Mouse (Mus musculus) lung, adult 2 months (tissue): ENCODE results near the gene Rhox2b. TPM values are rescaled to one million over a fixed set of nuclear protein-coding genes. Genes with fewer than 3 reads are reported as not detected.
"Not testable (repeated sequence)": the region's sequence is repeated elsewhere in the genome, so short reads cannot be mapped to it uniquely, and the experiment has no call there.

Experiments
- DNase-seq: peaks from one replicate; pipeline ENCODE4 v3.0.0; 2022
- H3K4me1 ChIP-seq: fragments of 200-500 bp; 2 replicates; pipeline ENCODE4 v1.6.1; 2011; ENCODE audit warnings: low read length; ENCODE audit not compliant: control insufficient read depth, insufficient read depth
- H3K4me3 ChIP-seq: fragments of 200-500 bp; replicated peaks from 2 replicates; pipeline ENCODE3; 2011; ENCODE audit warnings: low read depth, mild to moderate bottlenecking, control low read depth, low read length; ENCODE audit errors: extremely low read depth
- WGBS: fragments of 180-500 bp; shearing (Covaris S2); methylation state at CpG from one replicate; pipeline ENCODE4 v1.1.7; 2018; 5-methylcytosine and 5-hydroxymethylcytosine counted together
- polyA plus RNA-seq: library from polyadenylated mRNA; depleted of rRNA; stranded (reverse); fragments of >200 nt; gene quantifications from 2 replicates; pipeline ENCODE4 v1.2.3, GENCODE M21; 2012; rRNA removed

Gene Rhox2b
- polyA plus RNA-seq: not detected in 2 replicates

DNA sequence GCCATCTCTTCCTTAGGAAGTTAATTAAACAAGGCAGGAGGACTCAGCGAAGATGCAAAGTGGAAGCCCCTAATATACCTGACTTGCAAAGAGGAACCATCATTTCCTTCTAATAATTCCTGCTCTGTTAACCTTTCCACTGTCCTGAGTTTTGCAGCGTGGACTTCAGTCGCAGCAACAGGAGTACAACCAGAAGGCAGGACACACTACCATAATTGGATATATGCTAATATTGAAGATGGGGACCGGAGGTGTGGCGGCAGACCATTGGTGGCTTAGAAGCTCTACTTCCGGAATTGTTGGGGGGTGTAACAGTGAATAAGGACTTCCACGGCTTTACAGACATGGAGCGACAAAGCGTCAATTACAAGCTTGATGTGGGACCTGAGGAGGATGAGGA is at the start of gene Rhox2b:
Rhox2b (plus strand) TSS at position 301 of the 400 bp plus-strand sequence.
- not testable (repeated sequence) for H3K4me1 ChIP-seq, H3K4me3 ChIP-seq, DNase-seq
- no CpG with 5 or more reads among the region's 9 CpGs for WGBS

DNA sequence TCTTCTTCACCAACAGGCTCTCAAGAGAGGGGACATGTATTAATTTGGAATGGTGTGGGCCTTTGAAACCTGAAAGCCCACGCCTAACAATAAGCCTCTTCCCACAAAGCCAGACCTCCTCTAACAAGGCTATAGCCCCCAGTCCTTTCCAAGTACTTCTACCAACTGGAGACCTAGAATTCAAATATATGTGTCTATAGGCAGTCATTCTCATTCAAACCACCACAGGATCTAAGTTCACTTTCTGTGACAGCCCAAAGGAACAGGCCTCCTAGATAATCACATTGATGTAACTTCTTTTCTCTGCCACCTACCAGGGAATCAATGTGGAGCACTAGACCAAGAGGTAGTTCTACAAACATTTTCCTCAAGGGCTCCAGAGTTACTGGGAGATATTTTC is 32.1 kb upstream of the Rhox2b start, which contains the start of gene Rhox3a2:
Rhox3a2 (plus strand) TSS at position 301 of the 400 bp plus-strand sequence.
- H3K4me3 ChIP-seq, DNase-seq, H3K4me1 ChIP-seq: not testable (repeated sequence)
- WGBS: no CpG with 5 or more reads among the region's 1 CpGs

DNA sequence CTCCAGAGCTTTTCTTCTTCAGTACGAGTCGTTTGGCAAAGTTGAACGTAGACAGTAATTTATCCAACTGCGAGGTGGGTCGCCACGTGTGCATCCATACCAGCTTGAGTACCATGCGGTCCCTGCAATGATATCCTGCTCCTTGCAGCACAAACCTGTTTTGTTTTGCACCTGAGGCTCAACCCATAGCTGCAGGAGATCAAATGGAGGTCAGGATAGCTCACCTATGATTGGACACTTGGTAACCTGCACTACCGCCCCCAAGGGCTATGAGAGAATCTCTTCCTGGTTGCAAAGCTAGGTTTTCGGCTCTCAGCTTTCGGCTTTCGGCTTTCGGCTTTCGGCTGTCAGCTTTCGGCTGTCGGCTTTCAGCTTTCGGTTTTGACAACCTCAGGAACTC is 21.3 kb upstream of the Rhox2b start, which contains the start of gene Rhox4a2:
Rhox4a2 (plus strand) TSS at position 301 of the 400 bp plus-strand sequence.
- H3K4me3 ChIP-seq, H3K4me1 ChIP-seq, DNase-seq: not testable (repeated sequence)
- 87% methylated on average over 9 of the region's 16 CpGs for WGBS

DNA sequence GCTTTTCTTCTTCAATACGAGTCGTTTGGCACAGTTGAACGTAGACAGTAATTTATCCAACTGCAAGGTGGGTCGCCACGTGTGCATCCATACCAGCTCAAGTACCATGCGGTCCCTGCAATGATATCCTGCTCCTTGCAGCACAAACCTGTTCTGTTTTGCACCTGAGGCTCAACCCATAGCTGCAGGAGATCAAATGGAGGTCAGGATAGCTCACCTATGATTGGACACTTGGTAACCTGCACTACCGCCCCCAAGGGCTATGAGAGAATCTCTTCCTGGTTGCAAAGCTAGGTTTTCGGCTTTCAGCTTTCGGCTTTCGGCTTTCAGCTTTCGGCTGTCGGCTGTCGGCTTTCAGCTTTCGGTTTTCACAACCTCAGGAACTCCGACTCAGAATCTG is 20.3 kb downstream of the Rhox2b start, which contains the start of gene Rhox4b:
Rhox4b (plus strand) TSS at position 301 of the 400 bp plus-strand sequence.
- H3K4me1 ChIP-seq, DNase-seq: not testable (repeated sequence)
- 89% methylated on average over 15 of the region's 15 CpGs for WGBS

GRCm38 (mm10) chrX:37453380-37453779 is 41.5 kb downstream of the Rhox2b start, which contains the start of gene Rhox2c:
Rhox2c (plus strand) TSS chrX:37453680.
- not testable (repeated sequence) for H3K4me3 ChIP-seq, DNase-seq, H3K4me1 ChIP-seq
- WGBS: 90% methylated on average over 8 of the region's 10 CpGs

More for the DNA sequence above, 20.3 kb downstream of the Rhox2b start, which contains the start of gene Rhox4b:
- not testable (repeated sequence) for H3K4me3 ChIP-seq

DNA sequence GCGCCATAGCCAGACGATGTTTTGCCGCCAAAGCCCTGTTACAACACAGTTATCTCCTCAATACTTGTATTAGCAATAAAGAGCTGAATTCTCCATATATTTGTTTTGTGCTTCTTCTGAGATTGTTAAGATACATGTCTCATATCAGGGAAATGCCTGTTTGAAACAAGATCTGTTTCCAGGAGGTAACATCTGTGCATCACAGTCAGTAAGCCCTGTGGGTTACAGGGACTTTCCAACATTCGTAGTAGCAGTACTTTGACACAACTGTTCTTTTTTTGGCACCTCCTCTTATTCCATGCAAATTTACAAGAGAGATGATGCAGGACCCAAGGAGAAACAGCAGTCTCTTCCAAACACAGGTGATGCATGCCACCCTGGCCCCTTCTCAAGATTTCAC is 46.4 kb downstream of the Rhox2b start, which contains the start of gene Rhox3c:
Rhox3c (plus strand) TSS at position 301 of the 400 bp plus-strand sequence.
- DNase-seq: not testable (repeated sequence)
- 87% methylated on average over 3 of the region's 4 CpGs for WGBS

More for the DNA sequence above, 46.4 kb downstream of the Rhox2b start, which contains the start of gene Rhox3c:
- not testable (repeated sequence) for H3K4me1 ChIP-seq, H3K4me3 ChIP-seq

Other genes starting within 250 kb of the Rhox2b start
- gene Akap14, start 243.2 kb upstream of the Rhox2b start, polyA plus RNA-seq: 4.0 and 4.4 TPM in 2 replicates
- gene Ndufa1, start 220.9 kb upstream of the Rhox2b start, polyA plus RNA-seq: 175 and 198 TPM in 2 replicates
- gene Rnf113a1, start 220.8 kb upstream of the Rhox2b start, polyA plus RNA-seq: 1.9 and 2.1 TPM in 2 replicates
- gene Gm9, start 201.0 kb upstream of the Rhox2b start, polyA plus RNA-seq: not detected in 2 replicates
- gene Rhox1, start 189.8 kb upstream of the Rhox2b start, polyA plus RNA-seq: not detected in 2 replicates
- gene Rhox2a, start 167.1 kb upstream of the Rhox2b start, polyA plus RNA-seq: not detected in 2 replicates
- gene Rhox3a, start 162.1 kb upstream of the Rhox2b start, polyA plus RNA-seq: not detected in 2 replicates
- not detected in 2 replicates for gene Rhox4a, start 146.7 kb upstream of the Rhox2b start, polyA plus RNA-seq
- gene Rhox3a2, start 32.0 kb upstream of the Rhox2b start, polyA plus RNA-seq: not detected in 2 replicates
- not detected in 2 replicates for gene Rhox4a2, start 21.2 kb upstream of the Rhox2b start, polyA plus RNA-seq
- gene Rhox4b, start 20.4 kb downstream of the Rhox2b start, polyA plus RNA-seq: not detected in 2 replicates
- not detected in 2 replicates for gene Rhox2c, start 41.6 kb downstream of the Rhox2b start, polyA plus RNA-seq
- not detected in 2 replicates for gene Rhox3c, start 46.5 kb downstream of the Rhox2b start, polyA plus RNA-seq
- gene Rhox4c, start 68.3 kb downstream of the Rhox2b start, polyA plus RNA-seq: not detected in 2 replicates
- gene Rhox2d, start 81.4 kb downstream of the Rhox2b start, polyA plus RNA-seq: not detected in 2 replicates
- gene Rhox4d, start 102.3 kb downstream of the Rhox2b start, polyA plus RNA-seq: not detected in 2 replicates
- not detected in 2 replicates for gene Rhox2e, start 118.4 kb downstream of the Rhox2b start, polyA plus RNA-seq
- gene Rhox3e, start 130.0 kb downstream of the Rhox2b start, polyA plus RNA-seq: not detected in 2 replicates
- not detected in 2 replicates for gene Rhox4e, start 145.3 kb downstream of the Rhox2b start, polyA plus RNA-seq
- not detected in 2 replicates for gene Rhox2f, start 159.3 kb downstream of the Rhox2b start, polyA plus RNA-seq
- gene Rhox3f, start 168.9 kb downstream of the Rhox2b start, polyA plus RNA-seq: not detected in 2 replicates
- not detected in 2 replicates for gene Rhox4f, start 195.6 kb downstream of the Rhox2b start, polyA plus RNA-seq
- gene Rhox3g, start 216.5 kb downstream of the Rhox2b start, polyA plus RNA-seq: not detected in 2 replicates
- not detected in 2 replicates for gene Rhox2g, start 231.4 kb downstream of the Rhox2b start, polyA plus RNA-seq
- not detected in 2 replicates for gene Rhox4g, start 239.3 kb downstream of the Rhox2b start, polyA plus RNA-seq